Mouse (Mus musculus): ENCODE results near the gene Atp13a3.

The Atp13a3 gene

GRCm38 (mm10) chr16:30416284-30416683 is 10.5 kb upstream of the Atp13a3 start:
- DNase-seq (ENCODE audit: low read depth, low spot score), result no peak

GRCm38 (mm10) chr16:30412680-30413079 is 6.9 kb upstream of the Atp13a3 start:
- no peak for DNase-seq (ENCODE audit: low read depth, low spot score)

- DNase-seq (ENCODE audit: low read depth, low spot score), result no peak
These were observed 5.1 kb upstream of the Atp13a3 start for GRCm38 (mm10) chr16:30410914-30411313.

- DNase-seq (ENCODE audit: low read depth, low spot score), result peak; percentile 96
These were observed 1.7 kb upstream of the Atp13a3 start for GRCm38 (mm10) chr16:30407513-30407912.

- no peak for DNase-seq (ENCODE audit: low read depth, low spot score)
These were observed 2.2 kb downstream of the Atp13a3 start for GRCm38 (mm10) chr16:30403528-30403927.

GRCm38 (mm10) chr16:30397127-30398057 is 8.4 kb downstream of the Atp13a3 start:
- no peak for DNase-seq (ENCODE audit: low read depth, low spot score)

- no peak for DNase-seq (ENCODE audit: low read depth, low spot score)
These were observed 10.6 kb downstream of the Atp13a3 start for GRCm38 (mm10) chr16:30395136-30395535.

- DNase-seq (ENCODE audit: low read depth, low spot score), result no peak
These were observed 15.0 kb downstream of the Atp13a3 start for GRCm38 (mm10) chr16:30390650-30391340.

GRCm38 (mm10) chr16:30389831-30390649 is 15.7 kb downstream of the Atp13a3 start:
- peak; percentile 14 for DNase-seq (ENCODE audit: low read depth, low spot score)

GRCm38 (mm10) chr16:30389210-30389684 is 16.5 kb downstream of the Atp13a3 start:
- DNase-seq (ENCODE audit: low read depth, low spot score), result peak; percentile 58

GRCm38 (mm10) chr16:30388522-30389209 is 17.1 kb downstream of the Atp13a3 start:
- DNase-seq (ENCODE audit: low read depth, low spot score), result peak; percentile 90

GRCm38 (mm10) chr16:30387871-30388460 is 17.8 kb downstream of the Atp13a3 start:
- peak; percentile 27 for DNase-seq (ENCODE audit: low read depth, low spot score)

- DNase-seq (ENCODE audit: low read depth, low spot score), result no peak
These were observed 18.8 kb downstream of the Atp13a3 start for GRCm38 (mm10) chr16:30386911-30387439.

GRCm38 (mm10) chr16:30385531-30385930 is 20.2 kb downstream of the Atp13a3 start:
- DNase-seq (ENCODE audit: low read depth, low spot score), result no peak

GRCm38 (mm10) chr16:30376237-30376636 is 29.5 kb downstream of the Atp13a3 start:
- DNase-seq (ENCODE audit: low read depth, low spot score), result no peak

GRCm38 (mm10) chr16:30374927-30375326 is 30.8 kb downstream of the Atp13a3 start:
- no peak for DNase-seq (ENCODE audit: low read depth, low spot score)

- DNase-seq (ENCODE audit: low read depth, low spot score), result peak; percentile 59
These were observed 31.5 kb downstream of the Atp13a3 start for GRCm38 (mm10) chr16:30374266-30374665.

- DNase-seq (ENCODE audit: low read depth, low spot score), result peak; percentile 45
These were observed 32.5 kb downstream of the Atp13a3 start for GRCm38 (mm10) chr16:30373286-30373685.

- DNase-seq (ENCODE audit: low read depth, low spot score), result no peak
These were observed 38.4 kb downstream of the Atp13a3 start for GRCm38 (mm10) chr16:30367395-30367794.

GRCm38 (mm10) chr16:30364604-30365003 is 41.2 kb downstream of the Atp13a3 start:
- no peak for DNase-seq (ENCODE audit: low read depth, low spot score)

All from ES-CJ7 (cell line).